Mouse (Mus musculus) layer of hippocampus, adult 18-20 months (tissue): Measurements from ENCODE around the gene Pemt. TPM values are rescaled to one million over a fixed set of nuclear protein-coding genes. Genes with fewer than 3 reads are reported as not detected.

ENCODE experiments used
- DNase-seq, 2 experiments: peaks; one replicate each; pipeline ENCODE4 v3.0.0; 2022; ENCODE audit warnings: low spot score in 2 of 2
- total RNA-seq, 2 experiments: library from RNA; stranded (reverse); gene quantifications; 2 replicates each; pipeline ENCODE4 v1.2.3; 2021

Gene Pemt
- total RNA-seq, 2 experiments from 2014 or later, result 2.4 to 7.8 TPM

- DNase-seq, result peak; percentile 67 to 74
Observed at GRCm38 (mm10) chr11:60057987-60058386, 11.7 kb upstream of the Pemt start.

GRCm38 (mm10) chr11:60056520-60056919, 10.2 kb upstream of the Pemt start:
- no peak for DNase-seq

GRCm38 (mm10) chr11:60048841-60049240, 2.6 kb upstream of the Pemt start:
- no peak for DNase-seq

- DNase-seq, result no peak
Observed at GRCm38 (mm10) chr11:60045676-60046057, 622 bp downstream of the Pemt start.

- no peak for DNase-seq
Observed at GRCm38 (mm10) chr11:60044777-60045176, 1.5 kb downstream of the Pemt start.

- DNase-seq, result no peak
Observed at GRCm38 (mm10) chr11:60042277-60042676, 4.0 kb downstream of the Pemt start.

GRCm38 (mm10) chr11:60036537-60037220, 9.6 kb downstream of the Pemt start:
- no peak for DNase-seq

- DNase-seq, result no peak
Observed at GRCm38 (mm10) chr11:60034911-60035400, 11.3 kb downstream of the Pemt start.

- DNase-seq, result no peak
Observed at GRCm38 (mm10) chr11:60034293-60034692, 12.0 kb downstream of the Pemt start.

GRCm38 (mm10) chr11:60032586-60033430, 13.5 kb downstream of the Pemt start:
- DNase-seq, result peak; percentile 28 to 56

- DNase-seq, result no peak
Observed at GRCm38 (mm10) chr11:60030747-60031331, 15.4 kb downstream of the Pemt start.

GRCm38 (mm10) chr11:60029976-60030375, 16.3 kb downstream of the Pemt start:
- no peak for DNase-seq

- peak in 1 of 2 experiments; percentile 29 for DNase-seq
Observed at GRCm38 (mm10) chr11:60027913-60028875, 18.1 kb downstream of the Pemt start.

GRCm38 (mm10) chr11:60027272-60027671, 19.0 kb downstream of the Pemt start:
- peak; percentile 62 to 85 for DNase-seq

- DNase-seq, result no peak
Observed at GRCm38 (mm10) chr11:60026166-60026565, 20.1 kb downstream of the Pemt start.

- no peak for DNase-seq
Observed at GRCm38 (mm10) chr11:60021201-60021600, 25.1 kb downstream of the Pemt start.

GRCm38 (mm10) chr11:60016726-60017125, 29.6 kb downstream of the Pemt start:
- no peak for DNase-seq

- no peak for DNase-seq
Observed at GRCm38 (mm10) chr11:60011516-60011915, 34.8 kb downstream of the Pemt start.

GRCm38 (mm10) chr11:60009451-60009850, 36.8 kb downstream of the Pemt start:
- no peak for DNase-seq

GRCm38 (mm10) chr11:60005866-60006265, 40.4 kb downstream of the Pemt start:
- no peak for DNase-seq

GRCm38 (mm10) chr11:60004716-60005115, 41.6 kb downstream of the Pemt start:
- DNase-seq, result no peak
